Mouse (Mus musculus) liver, embryonic 13.5 days (tissue): ENCODE data around the gene Tspan9. TPM values are rescaled to one million over a fixed set of nuclear protein-coding genes. Genes with fewer than 3 reads are reported as not detected.
A peak's percentile ranks its signal among the peaks of the same experiment; 100 is the strongest.

Experiments used
- ATAC-seq: fragments of 200-750 bp; cut with Nextera tagmentation; 2 replicates; pipeline ENCODE4 v1.8.0; 2017; ENCODE audit warnings: low read depth, mild to moderate bottlenecking, moderate number of reproducible peaks, moderate library complexity
- DNase-seq: peaks from one replicate; pipeline ENCODE4 v3.0.0; 2022
- H3K27ac ChIP-seq: fragments of 300-500 bp; sonication (generic); 2 replicates; pipeline ENCODE4 v1.5.1; 2015; ENCODE audit warnings: moderate library complexity, mild to moderate bottlenecking, inconsistent platforms
- H3K27me3 ChIP-seq: fragments of 300-500 bp; sonication (generic); 2 replicates; pipeline ENCODE4 v1.6.1; 2015; ENCODE audit warnings: mild to moderate bottlenecking, inconsistent platforms
- H3K36me3 ChIP-seq: fragments of 300-500 bp; sonication (generic); 2 replicates; pipeline ENCODE4 v1.6.1; 2015; ENCODE audit warnings: mild to moderate bottlenecking, inconsistent platforms
- H3K4me1 ChIP-seq: fragments of 300-500 bp; sonication (generic); replicated peaks from 2 replicates; pipeline ENCODE4 v1.6.1; 2015; ENCODE audit warnings: inconsistent platforms
- H3K4me2 ChIP-seq: fragments of 300-500 bp; sonication (generic); 2 replicates; pipeline ENCODE4 v1.6.1; 2015; ENCODE audit warnings: inconsistent platforms, mild to moderate bottlenecking, moderate library complexity
- H3K4me3 ChIP-seq: fragments of 300-500 bp; sonication (generic); replicated peaks from 2 replicates; pipeline ENCODE4 v1.5.1; 2015; ENCODE audit warnings: mild to moderate bottlenecking, inconsistent platforms
- H3K9ac ChIP-seq: fragments of 300-500 bp; sonication (generic); 2 replicates; pipeline ENCODE4 v1.6.1; 2015; ENCODE audit warnings: mild to moderate bottlenecking, inconsistent platforms
- H3K9me3 ChIP-seq: fragments of 300-500 bp; sonication (generic); replicated peaks from 2 replicates; pipeline ENCODE4 v1.6.1; 2016; ENCODE audit warnings: inconsistent platforms
- WGBS: fragments of 180-500 bp; shearing (Covaris S2); methylation state at CpG from one replicate; pipeline ENCODE4 v1.1.7; 2015; ENCODE audit not compliant: insufficient replicate concordance; 5-methylcytosine and 5-hydroxymethylcytosine counted together
- polyA plus RNA-seq: library from polyadenylated mRNA; unstranded; fragments of >200 nt; fragmentation: Nextera tagmentation; extraction: Ambion mirVana; gene quantifications from 2 replicates; pipeline ENCODE4 v1.2.1, GENCODE M21; 2015

The Tspan9 gene
- polyA plus RNA-seq, 1 experiment from 2014 or later, result 16.9 TPM

- no peak overlapping the region for H3K9ac ChIP-seq
- H3K4me3 ChIP-seq, result no peak overlapping the region
- no peaks in the 10 kb centered on the region for H3K9me3 ChIP-seq
- no peaks in the 10 kb centered on the region for H3K36me3 ChIP-seq
- DNase-seq (no peak), ATAC-seq (no peak)
- 0 out of 2 replicates have a peak, but pooled peaks cover 4% of the 10 kb centered on the region for H3K27me3 ChIP-seq
- H3K4me2 ChIP-seq, result no peak overlapping the region
- H3K4me1 ChIP-seq, result peaks cover 3% of the 10 kb centered on the region; the same call in 1 of the 2 replicates
- WGBS, result 50% methylated on average over 4 of the region's 4 CpGs
- H3K27ac ChIP-seq, result no peak overlapping the region
These were observed 13.1 kb upstream of the Tspan9 start for GRCm38 (mm10) chr6:128156476-128156875.

GRCm38 (mm10) chr6:128155935-128156334 is 12.5 kb upstream of the Tspan9 start:
- Histone ChIP-seq H3K27ac (no peak overlapping the region), H3K36me3 (no peaks in the 10 kb centered on the region), H3K4me2 (no peak overlapping the region), H3K4me3 (no peak overlapping the region), H3K27me3 (0 out of 2 replicates have a peak, but pooled peaks cover 4% of the 10 kb centered on the region), H3K9ac (no peak overlapping the region), H3K9me3 (no peaks in the 10 kb centered on the region), H3K4me1 (peaks cover 3% of the 10 kb centered on the region; the same call in 1 of the 2 replicates)
- DNase-seq, result no peak
- WGBS, result 57% methylated on average over 2 of the region's 2 CpGs
- no peak for ATAC-seq

- Histone ChIP-seq H3K36me3 (no peaks in the 10 kb centered on the region), H3K27ac (no peak overlapping the region), H3K4me3 (no peak overlapping the region), H3K4me2 (no peak overlapping the region), H3K9me3 (no peaks in the 10 kb centered on the region), H3K27me3 (peaks cover 18% of the 10 kb centered on the region), H3K9ac (no peak overlapping the region), H3K4me1 (peaks cover 16% of the 10 kb centered on the region; the same call in 1 of the 2 replicates)
- WGBS, result 55% methylated on average over 6 of the region's 6 CpGs
- ATAC-seq (no peak), DNase-seq (no peak)
These were observed 2.4 kb upstream of the Tspan9 start for GRCm38 (mm10) chr6:128145765-128146164.

GRCm38 (mm10) chr6:128142369-128143278 is 770 bp downstream of the Tspan9 start:
- ATAC-seq, result peak; percentile 27

GRCm38 (mm10) chr6:128140724-128141123 is 2.7 kb downstream of the Tspan9 start:
- 63% methylated on average over 6 of the region's 6 CpGs for WGBS
- Histone ChIP-seq H3K4me3 (no peak overlapping the region), H3K4me2 (no peak overlapping the region), H3K36me3 (no peaks in the 10 kb centered on the region), H3K4me1 (peaks cover 26% of the 10 kb centered on the region), H3K9ac (no peak overlapping the region), H3K27ac (no peak overlapping the region), H3K27me3 (peaks cover 18% of the 10 kb centered on the region), H3K9me3 (no peaks in the 10 kb centered on the region)
- DNase-seq (no peak), ATAC-seq (no peak)

More at GRCm38 (mm10) chr6:128142369-128143278, 770 bp downstream of the Tspan9 start:
- 9% methylated on average over 20 of the region's 20 CpGs for WGBS
- peaks cover 18% of the 10 kb centered on the region for H3K27me3 ChIP-seq
- peak overlapping the region; percentile 68 for H3K9ac ChIP-seq
- no peak for DNase-seq
- H3K9me3 ChIP-seq, result no peaks in the 10 kb centered on the region
- H3K4me2 ChIP-seq, result peak overlapping the region; percentile 73
- no peaks in the 10 kb centered on the region for H3K36me3 ChIP-seq
- H3K4me3 ChIP-seq, result peak overlapping the region; percentile 62
- no peak overlapping the region; the same call in 1 of the 2 replicates for H3K27ac ChIP-seq
- H3K4me1 ChIP-seq, result peaks cover 16% of the 10 kb centered on the region; the same call in 1 of the 2 replicates

GRCm38 (mm10) chr6:128137855-128138254 is 5.5 kb downstream of the Tspan9 start:
- Histone ChIP-seq H3K36me3 (no peaks in the 10 kb centered on the region), H3K27me3 (peaks cover 7% of the 10 kb centered on the region; the same call in 1 of the 2 replicates), H3K9ac (no peak overlapping the region), H3K4me1 (peaks cover 35% of the 10 kb centered on the region), H3K27ac (no peak overlapping the region), H3K4me2 (no peak overlapping the region), H3K9me3 (no peaks in the 10 kb centered on the region), H3K4me3 (no peak overlapping the region)
- DNase-seq (no peak), ATAC-seq (no peak)
- WGBS, result 70% methylated on average over 2 of the region's 4 CpGs

GRCm38 (mm10) chr6:128136654-128137053 is 6.7 kb downstream of the Tspan9 start:
- peaks cover 40% of the 10 kb centered on the region for H3K4me1 ChIP-seq

GRCm38 (mm10) chr6:128135459-128135858 is 7.9 kb downstream of the Tspan9 start:
- H3K27me3 ChIP-seq, result no peaks in the 10 kb centered on the region
- H3K27ac ChIP-seq, result no peak overlapping the region

More at GRCm38 (mm10) chr6:128136654-128137053, 6.7 kb downstream of the Tspan9 start:
- no peaks in the 10 kb centered on the region for H3K36me3 ChIP-seq
- H3K4me3 ChIP-seq, result no peak overlapping the region
- no peak overlapping the region for H3K9ac ChIP-seq
- no peak for DNase-seq
- H3K27ac ChIP-seq, result no peak overlapping the region
- no peaks in the 10 kb centered on the region for H3K9me3 ChIP-seq
- no peaks in the 10 kb centered on the region for H3K27me3 ChIP-seq
- whole genome bisulfite sequencing, result 62% methylated on average over 3 of the region's 3 CpGs
- ATAC-seq, result no peak
- no peak overlapping the region for H3K4me2 ChIP-seq

GRCm38 (mm10) chr6:128135006-128135405 is 8.4 kb downstream of the Tspan9 start:
- no peaks in the 10 kb centered on the region for H3K36me3 ChIP-seq
- H3K4me2 ChIP-seq, result no peak overlapping the region
- peak overlapping the region; percentile 61 for H3K27ac ChIP-seq
- no peaks in the 10 kb centered on the region for H3K27me3 ChIP-seq
- no peaks in the 10 kb centered on the region for H3K9me3 ChIP-seq
- DNase-seq (no peak), ATAC-seq (no peak)
- no peak overlapping the region for H3K9ac ChIP-seq
- WGBS, result 44% methylated on average over 5 of the region's 5 CpGs
- peaks cover 44% of the 10 kb centered on the region for H3K4me1 ChIP-seq
- no peak overlapping the region for H3K4me3 ChIP-seq

More at GRCm38 (mm10) chr6:128135459-128135858, 7.9 kb downstream of the Tspan9 start:
- WGBS, result 48% methylated on average over 5 of the region's 5 CpGs
- no peak for ATAC-seq
- peaks cover 44% of the 10 kb centered on the region for H3K4me1 ChIP-seq
- no peak overlapping the region for H3K9ac ChIP-seq
- DNase-seq, result no peak
- H3K4me3 ChIP-seq, result no peak overlapping the region
- H3K36me3 ChIP-seq, result no peaks in the 10 kb centered on the region
- no peaks in the 10 kb centered on the region for H3K9me3 ChIP-seq
- H3K4me2 ChIP-seq, result no peak overlapping the region

- no peak overlapping the region for H3K4me3 ChIP-seq
These were observed 9.0 kb downstream of the Tspan9 start for GRCm38 (mm10) chr6:128134196-128134924.

GRCm38 (mm10) chr6:128133679-128134191 is 9.7 kb downstream of the Tspan9 start:
- peak overlapping the region; percentile 33 for H3K4me2 ChIP-seq
- no peaks in the 10 kb centered on the region for H3K9me3 ChIP-seq
- WGBS, result 43% methylated on average over 10 of the region's 10 CpGs
- no peak overlapping the region for H3K9ac ChIP-seq
- no peak overlapping the region for H3K4me3 ChIP-seq
- H3K4me1 ChIP-seq, result peaks cover 44% of the 10 kb centered on the region
- peak; percentile 43; the same call in 1 of the 2 replicates for ATAC-seq
- H3K27me3 ChIP-seq, result no peaks in the 10 kb centered on the region
- H3K27ac ChIP-seq, result peak overlapping the region; percentile 88
- no peak for DNase-seq
- H3K36me3 ChIP-seq, result no peaks in the 10 kb centered on the region

More at GRCm38 (mm10) chr6:128134196-128134924, 9.0 kb downstream of the Tspan9 start:
- Histone ChIP-seq H3K4me2 (peak overlapping the region; percentile 33; the same call in 1 of the 2 replicates), H3K9me3 (no peaks in the 10 kb centered on the region), H3K36me3 (no peaks in the 10 kb centered on the region), H3K27ac (peak overlapping the region; percentile 88), H3K27me3 (no peaks in the 10 kb centered on the region), H3K4me1 (peaks cover 44% of the 10 kb centered on the region), H3K9ac (no peak overlapping the region)
- WGBS, result 31% methylated on average over 8 of the region's 8 CpGs
- DNase-seq (no peak), ATAC-seq (peak; percentile 58)
